Mouse (Mus musculus) intestine, embryonic 15.5 days (tissue): ENCODE data around the gene Gm10639. TPM values are rescaled to one million over a fixed set of nuclear protein-coding genes. Genes with fewer than 3 reads are reported as not detected.
"Not testable (repeated sequence)": the region's sequence is repeated elsewhere in the genome, so short reads cannot be mapped to it uniquely, and the experiment has no call there.

Source experiments
- ATAC-seq: fragments of 200-750 bp; cut with Nextera tagmentation; 2 replicates; pipeline ENCODE4 v1.8.0; 2017; ENCODE audit warnings: moderate TSS enrichment, moderate library complexity
- H3K27ac ChIP-seq: fragments of 300-500 bp; sonication (generic); 2 replicates; pipeline ENCODE4 v1.5.1; 2015; ENCODE audit warnings: mild to moderate bottlenecking, inconsistent platforms
- H3K27me3 ChIP-seq: fragments of 300-500 bp; sonication (generic); replicated peaks from 2 replicates; pipeline ENCODE4 v1.6.1; 2015; ENCODE audit warnings: inconsistent platforms
- H3K36me3 ChIP-seq: fragments of 300-500 bp; sonication (generic); 2 replicates; pipeline ENCODE4 v1.6.1; 2015; ENCODE audit warnings: inconsistent platforms
- H3K4me1 ChIP-seq: fragments of 300-500 bp; sonication (generic); replicated peaks from 2 replicates; pipeline ENCODE4 v1.6.1; 2015; ENCODE audit warnings: inconsistent platforms
- H3K4me2 ChIP-seq: fragments of 300-500 bp; sonication (generic); replicated peaks from 2 replicates; pipeline ENCODE4 v1.6.1; 2015; ENCODE audit warnings: mild to moderate bottlenecking, inconsistent platforms
- H3K4me3 ChIP-seq: fragments of 300-500 bp; sonication (generic); replicated peaks from 2 replicates; pipeline ENCODE4 v1.5.1; 2015; ENCODE audit warnings: inconsistent platforms
- H3K9ac ChIP-seq: fragments of 300-500 bp; sonication (generic); 2 replicates; pipeline ENCODE4 v1.6.1; 2015; ENCODE audit warnings: inconsistent platforms
- H3K9me3 ChIP-seq: fragments of 300-500 bp; sonication (generic); 2 replicates; pipeline ENCODE4 v1.6.1; 2016; ENCODE audit warnings: inconsistent platforms
- WGBS: fragments of 180-500 bp; shearing (Covaris S2); methylation state at CpG from one replicate; pipeline ENCODE4 v1.1.7; 2015; 5-methylcytosine and 5-hydroxymethylcytosine counted together
- polyA plus RNA-seq: library from polyadenylated mRNA; unstranded; fragments of >200 nt; fragmentation: Nextera tagmentation; extraction: Ambion mirVana; gene quantifications from 2 replicates; pipeline ENCODE4 v1.2.1, GENCODE M21; 2015

The Gm10639 gene
- 0.93 and 1.2 TPM in 2 replicates for polyA plus RNA-seq

GRCm38 (mm10) chr9:78289723-78290122, at the start of gene Gm10639:
Gm10639 (plus strand) TSS chr9:78289923.
- not testable (repeated sequence) for H3K4me1 ChIP-seq, H3K27me3 ChIP-seq, H3K36me3 ChIP-seq, H3K4me3 ChIP-seq, H3K9ac ChIP-seq, H3K9me3 ChIP-seq, H3K4me2 ChIP-seq, H3K27ac ChIP-seq
- 70% methylated on average over 3 of the region's 3 CpGs for WGBS
- ATAC-seq = peak; percentile 93

DNA sequence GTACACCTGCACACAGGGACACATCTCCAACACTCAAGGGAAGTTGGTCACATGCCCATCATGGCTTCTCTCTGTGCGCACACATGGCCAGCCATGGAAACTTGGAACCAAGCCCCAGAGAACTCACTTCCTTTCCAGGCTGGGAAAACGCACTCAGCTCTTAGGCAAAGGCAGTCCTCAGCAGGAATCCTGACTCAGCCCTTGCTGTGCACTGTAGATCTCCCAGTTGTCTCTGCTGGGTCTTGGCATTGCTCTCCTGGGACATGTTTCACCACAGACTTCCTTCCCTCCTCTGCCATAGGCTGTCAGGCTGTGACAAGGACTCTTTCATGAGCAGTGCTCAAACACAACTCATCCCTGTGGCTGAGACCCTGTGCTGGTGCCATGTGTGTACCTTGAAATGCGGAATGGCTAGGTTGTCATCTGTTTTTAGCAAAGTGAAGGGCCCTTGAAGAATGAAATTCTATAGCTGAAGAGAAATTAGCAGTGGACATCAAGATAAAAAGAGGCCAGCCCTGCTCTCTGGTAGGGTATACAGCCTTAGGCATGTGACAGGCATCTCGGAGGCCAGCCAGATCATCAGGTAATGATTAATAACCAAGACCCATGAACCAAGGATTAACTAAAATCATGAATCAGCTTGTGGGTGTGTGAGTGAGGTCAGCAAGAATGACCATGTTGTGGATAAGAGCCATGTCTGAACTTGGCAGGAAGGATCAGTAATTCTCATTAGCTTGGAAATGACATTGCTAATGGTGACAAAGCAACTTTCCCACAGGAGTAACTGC, 33.8 kb upstream of the Gm10639 start:
- H3K27me3 ChIP-seq, H3K4me1 ChIP-seq, H3K4me2 ChIP-seq, H3K36me3 ChIP-seq, H3K4me3 ChIP-seq, H3K9me3 ChIP-seq, H3K27ac ChIP-seq, H3K9ac ChIP-seq: not testable (repeated sequence)
- peak; percentile 87 for ATAC-seq
- WGBS = 68% methylated on average over 4 of the region's 4 CpGs

DNA sequence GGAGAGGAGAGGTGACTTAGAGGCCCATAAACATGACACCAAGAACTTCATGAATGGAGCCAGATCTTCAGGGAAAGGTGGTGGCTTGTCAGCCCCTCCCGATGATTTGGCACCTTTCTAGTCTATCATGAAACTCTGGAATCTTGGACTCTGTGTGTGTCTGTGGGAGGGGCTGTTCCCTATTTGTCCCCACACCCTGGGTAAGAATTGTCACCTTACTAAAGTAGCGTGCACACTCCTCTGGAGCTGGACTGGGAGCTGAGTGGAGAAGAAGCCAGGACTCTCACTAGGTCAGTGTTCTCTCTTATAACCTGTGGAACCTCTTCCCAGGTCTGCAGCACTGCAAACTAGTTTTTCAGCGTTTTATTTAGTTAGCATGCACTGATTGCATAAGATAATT, 32.8 kb upstream of the Gm10639 start, which contains the start of gene Gm3776:
Gene Gm3776 (plus strand): TSS at position 216 of the 400 bp plus-strand sequence.
- H3K4me1 ChIP-seq, H3K9me3 ChIP-seq, H3K36me3 ChIP-seq, H3K4me2 ChIP-seq, H3K4me3 ChIP-seq, H3K27ac ChIP-seq, H3K27me3 ChIP-seq, H3K9ac ChIP-seq: not testable (repeated sequence)
- 63% methylated on average over 2 of the region's 3 CpGs for WGBS
- peak; percentile 39 for ATAC-seq

- 0% methylated on average over 1 of the region's 6 CpGs for WGBS
- not testable (repeated sequence) for H3K9me3 ChIP-seq, H3K4me2 ChIP-seq, H3K27me3 ChIP-seq, H3K4me1 ChIP-seq, H3K4me3 ChIP-seq, H3K9ac ChIP-seq, H3K36me3 ChIP-seq, H3K27ac ChIP-seq
- peak; percentile 49 for ATAC-seq
Measured at GRCm38 (mm10) chr9:78259688-78260087, 30.0 kb upstream of the Gm10639 start.

DNA sequence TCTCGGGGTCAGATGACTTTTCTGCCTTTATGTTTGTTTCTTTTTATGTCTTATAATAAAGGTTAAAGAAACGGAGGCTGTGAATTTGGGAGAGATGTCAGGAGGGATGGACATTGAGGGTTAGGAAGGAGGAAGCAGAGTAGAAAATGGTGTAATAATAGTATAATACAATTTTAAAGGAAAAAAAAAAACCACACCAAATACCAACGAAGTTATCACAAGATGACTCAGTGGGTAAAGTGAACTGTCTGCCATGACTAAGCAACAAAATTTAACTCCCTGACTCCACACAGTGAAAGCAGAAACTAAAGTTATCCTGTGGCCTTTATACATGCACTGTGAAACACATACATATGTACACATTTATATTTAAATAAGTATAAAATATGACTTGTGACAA, 18.8 kb upstream of the Gm10639 start:
- H3K4me2 ChIP-seq, H3K4me3 ChIP-seq, H3K4me1 ChIP-seq, H3K27ac ChIP-seq, H3K9ac ChIP-seq, H3K9me3 ChIP-seq, H3K27me3 ChIP-seq, H3K36me3 ChIP-seq, ATAC-seq: not testable (repeated sequence)
- WGBS = 79% methylated on average over 3 of the region's 3 CpGs

DNA sequence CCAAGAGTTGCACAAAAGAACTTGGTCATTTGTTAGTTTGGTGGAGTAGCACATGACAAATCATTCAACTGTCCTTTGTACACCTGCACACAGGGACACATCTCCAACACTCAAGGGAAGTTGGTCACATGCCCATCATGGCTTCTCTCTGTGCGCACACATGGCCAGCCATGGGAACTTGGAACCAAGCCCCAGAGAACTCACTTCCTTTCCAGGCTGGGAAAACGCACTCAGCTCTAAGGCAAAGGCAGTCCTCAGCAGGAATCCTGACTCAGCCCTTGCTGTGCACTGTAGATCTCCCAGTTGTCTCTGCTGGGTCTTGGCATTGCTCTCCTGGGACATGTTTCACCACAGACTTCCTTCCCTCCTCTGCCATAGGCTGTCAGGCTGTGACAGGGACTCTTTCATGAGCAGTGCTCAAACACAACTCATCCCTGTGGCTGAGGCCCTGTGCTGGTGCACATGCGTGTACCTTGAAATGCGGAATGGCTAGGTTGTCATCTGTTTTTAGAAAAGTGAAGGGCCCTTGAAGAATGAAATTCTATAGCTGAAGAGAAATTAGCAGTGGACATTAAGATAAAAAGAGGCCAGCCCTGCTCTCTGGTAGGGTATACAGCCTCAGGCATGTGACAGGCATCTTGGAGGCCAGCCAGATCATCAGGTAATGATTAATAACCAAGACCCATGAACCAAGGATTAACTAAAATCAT, 7.6 kb upstream of the Gm10639 start:
- not testable (repeated sequence) for H3K4me1 ChIP-seq, H3K9ac ChIP-seq, H3K9me3 ChIP-seq, H3K4me3 ChIP-seq, H3K4me2 ChIP-seq, H3K27me3 ChIP-seq, H3K36me3 ChIP-seq
- peak; percentile 99 for ATAC-seq
- WGBS = 70% methylated on average over 4 of the region's 4 CpGs
- peak overlapping the region; percentile 44; the same call in 1 of the 2 replicates for H3K27ac ChIP-seq

DNA sequence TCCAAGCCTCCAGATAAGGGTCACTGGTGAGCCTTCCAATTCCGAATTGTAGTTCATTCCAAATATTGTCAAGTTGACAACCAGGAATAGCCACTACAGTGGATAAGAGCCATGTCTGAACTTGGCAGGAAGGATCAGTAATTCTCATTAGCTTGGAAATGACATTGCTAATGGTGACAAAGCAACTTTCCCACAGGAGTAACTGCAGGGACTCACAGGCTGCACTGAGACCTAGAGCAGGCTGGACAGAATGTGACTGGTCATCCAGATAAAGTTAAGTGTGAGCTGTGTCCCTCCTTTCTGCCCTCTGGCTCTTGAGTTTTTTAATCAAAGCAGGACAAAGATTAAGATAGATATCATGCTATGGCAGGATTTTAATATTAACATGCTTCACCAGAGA, 660 bp upstream of the Gm10639 start:
- 82% methylated on average over 1 of the region's 1 CpGs for WGBS
- H3K4me1 ChIP-seq, H3K4me2 ChIP-seq, H3K27ac ChIP-seq, H3K9me3 ChIP-seq, H3K9ac ChIP-seq, H3K36me3 ChIP-seq, ATAC-seq, H3K27me3 ChIP-seq, H3K4me3 ChIP-seq: not testable (repeated sequence)

DNA sequence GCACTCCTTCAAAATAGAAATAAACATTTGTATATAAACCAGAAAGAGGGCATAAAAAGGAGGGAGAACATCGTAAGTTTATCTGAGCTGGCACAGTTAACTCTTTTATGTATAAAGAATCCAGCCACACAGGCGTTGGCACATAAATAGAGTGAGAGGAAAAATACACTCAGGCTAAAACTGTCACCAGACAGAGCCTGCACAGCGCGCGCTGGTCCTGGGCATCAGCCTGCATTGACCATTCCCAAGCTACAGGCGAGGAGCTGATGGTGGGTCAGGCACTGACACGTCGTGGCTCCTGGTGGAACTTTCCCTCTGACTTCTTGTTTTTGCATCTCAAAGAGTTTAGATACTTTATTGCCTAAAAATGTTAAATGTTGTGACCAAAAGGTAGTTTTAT, 2.7 kb downstream of the Gm10639 start:
- not testable (repeated sequence) for H3K9me3 ChIP-seq, H3K36me3 ChIP-seq, ATAC-seq, H3K4me2 ChIP-seq, H3K9ac ChIP-seq, H3K4me3 ChIP-seq, H3K4me1 ChIP-seq, H3K27ac ChIP-seq, H3K27me3 ChIP-seq
- 70% methylated on average over 8 of the region's 8 CpGs for WGBS

- 68% methylated on average over 1 of the region's 1 CpGs for WGBS
- H3K27me3 ChIP-seq, H3K4me3 ChIP-seq, H3K36me3 ChIP-seq, H3K9ac ChIP-seq, H3K9me3 ChIP-seq, H3K4me2 ChIP-seq, ATAC-seq, H3K27ac ChIP-seq, H3K4me1 ChIP-seq: not testable (repeated sequence)
Measured at GRCm38 (mm10) chr9:78293683-78294082, 4.0 kb downstream of the Gm10639 start.

- not testable (repeated sequence) for H3K27me3 ChIP-seq, ATAC-seq
Measured at GRCm38 (mm10) chr9:78294781-78295180, 5.1 kb downstream of the Gm10639 start.

DNA sequence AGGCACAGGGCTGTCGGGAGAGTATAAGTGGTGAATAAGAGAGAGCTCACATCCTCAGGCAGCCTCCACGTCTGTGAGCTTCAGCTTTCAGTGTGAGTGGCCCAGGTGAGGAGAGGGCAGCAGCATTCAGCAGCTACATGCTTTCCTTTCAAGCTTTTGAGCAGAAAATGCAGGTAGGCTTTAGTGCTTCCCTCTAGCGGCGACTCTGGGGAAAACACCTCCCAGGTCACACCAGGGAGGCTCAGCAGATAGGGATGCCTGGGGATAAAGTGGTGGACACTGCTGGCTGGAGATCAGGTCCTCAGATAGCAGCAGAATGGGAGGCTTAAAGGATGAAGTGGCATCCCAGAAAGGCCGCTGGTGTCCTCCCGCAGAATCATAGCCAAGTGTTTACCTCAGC, 6.4 kb downstream of the Gm10639 start:
- H3K9ac ChIP-seq, H3K27ac ChIP-seq, H3K27me3 ChIP-seq, H3K4me2 ChIP-seq, H3K36me3 ChIP-seq, H3K9me3 ChIP-seq, H3K4me1 ChIP-seq, H3K4me3 ChIP-seq: not testable (repeated sequence)
- WGBS = 8% methylated on average over 6 of the region's 6 CpGs
- peak; percentile 44; the same call in 1 of the 2 replicates for ATAC-seq

More at GRCm38 (mm10) chr9:78294781-78295180, 5.1 kb downstream of the Gm10639 start:
- H3K36me3 ChIP-seq, H3K9ac ChIP-seq, H3K27ac ChIP-seq, H3K4me2 ChIP-seq, H3K4me3 ChIP-seq, H3K4me1 ChIP-seq, H3K9me3 ChIP-seq: not testable (repeated sequence)
- WGBS = 74% methylated on average over 7 of the region's 7 CpGs

DNA sequence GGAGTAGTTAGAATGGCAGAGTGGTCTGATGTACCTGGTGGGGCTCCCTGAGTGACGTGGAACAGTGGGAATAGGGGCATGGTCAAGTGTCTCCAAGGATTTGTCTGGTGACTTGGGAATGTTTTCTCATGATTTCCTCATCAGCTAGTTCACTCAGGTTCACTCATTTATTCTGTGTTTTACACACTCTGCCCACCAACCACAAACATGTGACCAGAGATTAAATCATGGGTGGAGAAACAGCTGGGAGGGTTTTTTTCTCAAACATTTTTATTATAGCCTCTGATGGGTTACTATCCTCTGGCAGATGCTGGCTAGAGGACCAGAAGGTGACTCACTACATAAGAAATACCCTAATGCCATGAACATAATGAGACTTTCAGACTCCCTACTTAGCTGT, 8.5 kb downstream of the Gm10639 start:
- Histone ChIP-seq H3K36me3 (no peaks in the 10 kb centered on the region), H3K27me3 (no peaks in the 10 kb centered on the region), H3K4me2 (no peak overlapping the region), H3K4me1 (no peaks in the 10 kb centered on the region), H3K4me3 (no peak overlapping the region), H3K9ac (no peak overlapping the region), H3K9me3 (no peaks in the 10 kb centered on the region), H3K27ac (no peak overlapping the region)
- 79% methylated on average over 1 of the region's 1 CpGs for WGBS
- no peak for ATAC-seq

- not testable (repeated sequence) for H3K9ac ChIP-seq, H3K27ac ChIP-seq, H3K4me3 ChIP-seq, H3K36me3 ChIP-seq, H3K4me1 ChIP-seq, H3K9me3 ChIP-seq, H3K4me2 ChIP-seq, H3K27me3 ChIP-seq
- ATAC-seq = peak; percentile 86
- WGBS = 70% methylated on average over 1 of the region's 1 CpGs
Measured at GRCm38 (mm10) chr9:78299143-78299542, 9.4 kb downstream of the Gm10639 start.
